Mouse (Mus musculus) thymus, adult 2 months (tissue): ENCODE results near the gene Shroom1.

Source experiments
- CTCF ChIP-seq: fragments of 200-500 bp; IDR thresholded peaks from 2 replicates; pipeline ENCODE4 v1.5.1; 2012; ENCODE audit warnings: mild to moderate bottlenecking, control low read depth, low read length, moderate library complexity, borderline replicate concordance; ENCODE audit not compliant: control insufficient read depth, poor library complexity, insufficient read depth; ENCODE audit errors: extremely low read depth
- POLR2A ChIP-seq: fragments of 200-500 bp; IDR thresholded peaks from 2 replicates; pipeline ENCODE4 v1.6.1; 2012; ENCODE audit warnings: mild to moderate bottlenecking, low read length, control low read depth, moderate library complexity; ENCODE audit not compliant: control insufficient read depth, poor library complexity, insufficient read depth; ENCODE audit errors: extremely low read depth

- TF ChIP-seq CTCF (no peak), POLR2A (no peak)
These were observed 6.8 kb downstream of the Shroom1 start for GRCm38 (mm10) chr11:53463551-53464424.
